Mouse (Mus musculus) embryonic facial prominence, embryonic 11.5 days (tissue): ENCODE data around the gene Rhoj. TPM values are rescaled to one million over a fixed set of nuclear protein-coding genes. Genes with fewer than 3 reads are reported as not detected.
A peak's percentile ranks its signal among the peaks of the same experiment; 100 is the strongest.

Source experiments
- ATAC-seq: fragments of 200-750 bp; cut with Nextera tagmentation; replicated peaks from 2 replicates; pipeline ENCODE4 v1.8.0; 2017; ENCODE audit warnings: low read depth; ENCODE audit not compliant: insufficient number of reproducible peaks, low FRiP score, low TSS enrichment
- DNase-seq: peaks from one replicate; pipeline ENCODE4 v3.0.0-alpha.2; 2015; ENCODE audit warnings: low spot score
- H3K27ac ChIP-seq: fragments of 300-500 bp; sonication (generic); replicated peaks from 2 replicates; pipeline ENCODE4 v1.5.1; 2014; ENCODE audit warnings: mild to moderate bottlenecking, low read depth, low read length, control low read depth
- H3K27me3 ChIP-seq: fragments of 300-500 bp; sonication (generic); 2 replicates; pipeline ENCODE4 v1.6.1; 2014; ENCODE audit warnings: mild to moderate bottlenecking, low read length, moderate library complexity, mixed read lengths; ENCODE audit not compliant: control insufficient read depth, insufficient read depth
- H3K36me3 ChIP-seq: fragments of 300-500 bp; sonication (generic); replicated peaks from 2 replicates; pipeline ENCODE4 v1.6.1; 2014; ENCODE audit warnings: low read depth, mild to moderate bottlenecking, low read length, moderate library complexity, mixed read lengths; ENCODE audit not compliant: control insufficient read depth, insufficient read depth
- H3K4me1 ChIP-seq: fragments of 300-500 bp; sonication (generic); 2 replicates; pipeline ENCODE4 v1.6.1; 2014; ENCODE audit warnings: low read length, mixed read lengths; ENCODE audit not compliant: control insufficient read depth, insufficient read depth
- H3K4me2 ChIP-seq: fragments of 300-500 bp; sonication (generic); 2 replicates; pipeline ENCODE4 v1.6.1; 2014; ENCODE audit warnings: low read depth, mild to moderate bottlenecking, control low read depth, low read length, moderate library complexity
- H3K4me3 ChIP-seq: fragments of 300-500 bp; sonication (generic); 2 replicates; pipeline ENCODE4 v1.5.1; 2014; ENCODE audit warnings: low read depth, low read length, control low read depth
- H3K9ac ChIP-seq: fragments of 300-500 bp; sonication (generic); replicated peaks from 2 replicates; pipeline ENCODE4 v1.6.1; 2014; ENCODE audit warnings: mild to moderate bottlenecking, control low read depth, low read length
- H3K9me3 ChIP-seq: fragments of 300-500 bp; sonication (generic); replicated peaks from 2 replicates; pipeline ENCODE4 v1.6.1; 2016; ENCODE audit warnings: mild to moderate bottlenecking, low read length, inconsistent platforms, mixed read lengths; ENCODE audit not compliant: control insufficient read depth
- WGBS: fragments of 180-500 bp; shearing (Covaris S2); extraction: QIAGEN DNeasy Blood & Tissue Kit; methylation state at CpG from one replicate; pipeline ENCODE4 v1.1.7; 2014; 5-methylcytosine and 5-hydroxymethylcytosine counted together
- polyA plus RNA-seq: library from polyadenylated mRNA; unstranded; fragments of >200 nt; fragmentation: Nextera tagmentation; extraction: Ambion mirVana; gene quantifications from 2 replicates; pipeline ENCODE4 v1.2.1, GENCODE M21; 2014

The Rhoj gene
- polyA plus RNA-seq, 1 experiment from 2014 or later = 36.3 TPM

- no peak for ATAC-seq
- Histone ChIP-seq H3K4me3 (no peak overlapping the region), H3K27me3 (no peaks in the 10 kb centered on the region)
Measured at GRCm38 (mm10) chr12:75396616-75397015, 88.5 kb downstream of the Rhoj start.

GRCm38 (mm10) chr12:75397077-75397476 lies 89.0 kb downstream of the Rhoj start:
- Histone ChIP-seq H3K9ac (no peak overlapping the region), H3K27me3 (no peaks in the 10 kb centered on the region), H3K4me2 (no peak overlapping the region), H3K36me3 (no peaks in the 10 kb centered on the region), H3K4me3 (no peak overlapping the region), H3K4me1 (no peaks in the 10 kb centered on the region; the same call in 1 of the 2 replicates), H3K27ac (no peak overlapping the region), H3K9me3 (no peaks in the 10 kb centered on the region)
- ATAC-seq = no peak
- WGBS = 18% methylated on average over 7 of the region's 7 CpGs
- DNase-seq = peak; percentile 7

More at GRCm38 (mm10) chr12:75396616-75397015, 88.5 kb downstream of the Rhoj start:
- WGBS = 26% methylated on average over 3 of the region's 3 CpGs
- Histone ChIP-seq H3K9ac (no peak overlapping the region), H3K36me3 (no peaks in the 10 kb centered on the region), H3K4me1 (no peaks in the 10 kb centered on the region; the same call in 1 of the 2 replicates), H3K27ac (no peak overlapping the region), H3K4me2 (no peak overlapping the region), H3K9me3 (no peaks in the 10 kb centered on the region)
- DNase-seq = peak; percentile 27

- H3K27ac ChIP-seq = no peak overlapping the region
- no peak overlapping the region for H3K4me2 ChIP-seq
- no peaks in the 10 kb centered on the region for H3K4me1 ChIP-seq
- no peak for DNase-seq
- no peak for ATAC-seq
- WGBS = 79% methylated on average over 9 of the region's 9 CpGs
- no peak overlapping the region for H3K4me3 ChIP-seq
- H3K36me3 ChIP-seq = no peaks in the 10 kb centered on the region
- no peaks in the 10 kb centered on the region for H3K9me3 ChIP-seq
- H3K9ac ChIP-seq = no peak overlapping the region
- H3K27me3 ChIP-seq = no peaks in the 10 kb centered on the region
Measured at GRCm38 (mm10) chr12:75412964-75413363, 104.8 kb downstream of the Rhoj start.

GRCm38 (mm10) chr12:75414991-75415390 lies 106.9 kb downstream of the Rhoj start:
- WGBS = 77% methylated on average over 6 of the region's 6 CpGs
- no peak for DNase-seq
- no peak overlapping the region for H3K9ac ChIP-seq

GRCm38 (mm10) chr12:75416681-75417080 lies 108.6 kb downstream of the Rhoj start, which contains the start of gene Gphb5:
Gene Gphb5, minus strand, starts transcription at chr12:75416781.
- H3K9ac ChIP-seq = no peak within 1 kb of the TSS
- no peak within 1 kb of the TSS for H3K4me3 ChIP-seq
- no peaks in the 10 kb centered on the region for H3K27me3 ChIP-seq
- ATAC-seq = no peak
- H3K27ac ChIP-seq = no peak within 1 kb of the TSS
- H3K4me1 ChIP-seq = no peaks in the 10 kb centered on the region
- H3K9me3 ChIP-seq = no peaks in the 10 kb centered on the region
- no peak for DNase-seq
- H3K36me3 ChIP-seq = no peaks in the 10 kb centered on the region
- H3K4me2 ChIP-seq = no peak within 1 kb of the TSS
- 84% methylated on average over 4 of the region's 4 CpGs for WGBS

More at GRCm38 (mm10) chr12:75414991-75415390, 106.9 kb downstream of the Rhoj start:
- H3K4me2 ChIP-seq = no peak overlapping the region
- no peaks in the 10 kb centered on the region for H3K9me3 ChIP-seq
- no peaks in the 10 kb centered on the region for H3K36me3 ChIP-seq
- H3K4me1 ChIP-seq = no peaks in the 10 kb centered on the region
- H3K4me3 ChIP-seq = no peak overlapping the region
- no peak for ATAC-seq
- H3K27ac ChIP-seq = no peak overlapping the region
- no peaks in the 10 kb centered on the region for H3K27me3 ChIP-seq

- Histone ChIP-seq H3K9me3 (no peaks in the 10 kb centered on the region), H3K9ac (no peak overlapping the region), H3K27ac (no peak overlapping the region), H3K4me2 (no peak overlapping the region), H3K27me3 (no peaks in the 10 kb centered on the region), H3K36me3 (no peaks in the 10 kb centered on the region), H3K4me3 (no peak overlapping the region), H3K4me1 (no peaks in the 10 kb centered on the region)
- ATAC-seq = no peak
- DNase-seq = no peak
- WGBS = 75% methylated on average over 7 of the region's 7 CpGs
Measured at GRCm38 (mm10) chr12:75424359-75424758, 116.2 kb downstream of the Rhoj start.

- Histone ChIP-seq H3K36me3 (no peaks in the 10 kb centered on the region), H3K9ac (no peak overlapping the region), H3K4me1 (no peaks in the 10 kb centered on the region), H3K27me3 (no peaks in the 10 kb centered on the region), H3K27ac (no peak overlapping the region), H3K4me2 (no peak overlapping the region), H3K4me3 (no peak overlapping the region), H3K9me3 (no peaks in the 10 kb centered on the region)
- no peak for DNase-seq
- no peak for ATAC-seq
- 85% methylated on average over 4 of the region's 4 CpGs for WGBS
Measured at GRCm38 (mm10) chr12:75424817-75425216, 116.7 kb downstream of the Rhoj start.

- no peak for DNase-seq
- Histone ChIP-seq H3K9me3 (no peaks in the 10 kb centered on the region), H3K36me3 (no peaks in the 10 kb centered on the region), H3K4me2 (no peak overlapping the region), H3K4me3 (no peak overlapping the region), H3K9ac (no peak overlapping the region), H3K4me1 (no peaks in the 10 kb centered on the region), H3K27ac (no peak overlapping the region), H3K27me3 (no peaks in the 10 kb centered on the region)
- no peak for ATAC-seq
- WGBS = 85% methylated on average over 7 of the region's 7 CpGs
Measured at GRCm38 (mm10) chr12:75425882-75426281, 117.8 kb downstream of the Rhoj start.
